Mouse (Mus musculus) intestine, embryonic 14.5 days (tissue): ENCODE results near the gene Rnase11. TPM values are rescaled to one million over a fixed set of nuclear protein-coding genes. Genes with fewer than 3 reads are reported as not detected.
"Not testable (repeated sequence)": the region's sequence is repeated elsewhere in the genome, so short reads cannot be mapped to it uniquely, and the experiment has no call there.

Experiments used
- ATAC-seq: fragments of 200-750 bp; cut with Nextera tagmentation; replicated peaks from 2 replicates; pipeline ENCODE4 v1.8.0; 2017; ENCODE audit warnings: low read depth, moderate number of reproducible peaks, moderate TSS enrichment, moderate library complexity; ENCODE audit not compliant: low FRiP score, low TSS enrichment
- DNase-seq: peaks from one replicate; pipeline ENCODE4 v3.0.0-alpha.2; 2018; ENCODE audit warnings: low spot score
- H3K27ac ChIP-seq: fragments of 300-500 bp; sonication (generic); 2 replicates; pipeline ENCODE4 v1.5.1; 2014; ENCODE audit warnings: low read depth, mild to moderate bottlenecking, control low read depth
- H3K27me3 ChIP-seq: fragments of 300-500 bp; sonication (generic); replicated peaks from 2 replicates; pipeline ENCODE4 v1.6.1; 2014; ENCODE audit warnings: low read length, control low read depth; ENCODE audit not compliant: control insufficient read depth, insufficient read depth
- H3K36me3 ChIP-seq: fragments of 300-500 bp; sonication (generic); 2 replicates; pipeline ENCODE4 v1.6.1; 2014; ENCODE audit warnings: low read length, control low read depth; ENCODE audit not compliant: control insufficient read depth, insufficient read depth
- H3K4me1 ChIP-seq: fragments of 300-500 bp; sonication (generic); replicated peaks from 2 replicates; pipeline ENCODE4 v1.6.1; 2014; ENCODE audit warnings: low read length, control low read depth, mixed read lengths; ENCODE audit not compliant: control insufficient read depth, insufficient read depth
- H3K4me2 ChIP-seq: fragments of 300-500 bp; sonication (generic); 2 replicates; pipeline ENCODE4 v1.6.1; 2014; ENCODE audit warnings: low read length
- H3K4me3 ChIP-seq: fragments of 300-500 bp; sonication (generic); 2 replicates; pipeline ENCODE4 v1.5.1; 2014; ENCODE audit warnings: low read depth, low read length, control low read depth, mixed read lengths
- H3K9ac ChIP-seq: fragments of 300-500 bp; sonication (generic); 2 replicates; pipeline ENCODE4 v1.6.1; 2014; ENCODE audit warnings: mild to moderate bottlenecking, low read length
- H3K9me3 ChIP-seq: fragments of 300-500 bp; sonication (generic); 2 replicates; pipeline ENCODE4 v1.6.1; 2016; ENCODE audit warnings: low read length, control low read depth; ENCODE audit not compliant: control insufficient read depth
- WGBS: fragments of 180-500 bp; shearing (Covaris S2); extraction: QIAGEN DNeasy Blood & Tissue Kit; methylation state at CpG from one replicate; pipeline ENCODE4 v1.1.7; 2014; 5-methylcytosine and 5-hydroxymethylcytosine counted together
- polyA plus RNA-seq: library from polyadenylated mRNA; unstranded; fragments of >200 nt; fragmentation: Nextera tagmentation; extraction: Ambion mirVana; gene quantifications from 2 replicates; pipeline ENCODE4 v1.2.1, GENCODE M21; 2014

Rnase11 gene
- polyA plus RNA-seq = not detected in 2 replicates

DNA sequence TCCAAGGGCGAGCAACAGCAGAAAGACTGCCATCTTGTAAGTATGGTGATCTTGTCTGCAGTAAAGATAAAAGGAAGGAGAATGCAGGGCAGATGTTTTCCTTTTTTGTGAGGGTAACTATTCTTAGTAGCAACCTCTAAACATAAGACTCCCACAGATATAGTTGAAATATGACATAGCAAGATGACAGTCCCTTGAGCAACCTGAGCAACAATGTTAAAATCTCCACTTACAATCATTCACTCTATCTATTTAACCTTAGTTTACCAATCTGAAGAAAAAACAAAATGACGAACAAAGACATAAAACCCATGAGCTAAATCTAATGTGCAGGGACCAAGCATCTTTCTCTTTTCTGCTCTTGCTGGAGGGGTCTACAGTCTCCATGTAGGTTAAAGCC lies at the start of gene Rnase11:
Gene Rnase11 (minus strand): TSS at position 101 of the 400 bp plus-strand sequence.
- H3K9ac ChIP-seq = no peak within 1 kb of the TSS
- no peak within 1 kb of the TSS for H3K4me2 ChIP-seq
- ATAC-seq (no peak), DNase-seq (no peak)
- 84% methylated on average over 2 of the region's 2 CpGs for WGBS
- H3K4me3 ChIP-seq = no peak within 1 kb of the TSS
- H3K36me3 ChIP-seq = no peaks in the 10 kb centered on the region
- no peaks in the 10 kb centered on the region for H3K27me3 ChIP-seq
- no peak within 1 kb of the TSS for H3K27ac ChIP-seq
- no peaks in the 10 kb centered on the region; the same call in 1 of the 2 replicates for H3K4me1 ChIP-seq
- no peaks in the 10 kb centered on the region for H3K9me3 ChIP-seq

DNA sequence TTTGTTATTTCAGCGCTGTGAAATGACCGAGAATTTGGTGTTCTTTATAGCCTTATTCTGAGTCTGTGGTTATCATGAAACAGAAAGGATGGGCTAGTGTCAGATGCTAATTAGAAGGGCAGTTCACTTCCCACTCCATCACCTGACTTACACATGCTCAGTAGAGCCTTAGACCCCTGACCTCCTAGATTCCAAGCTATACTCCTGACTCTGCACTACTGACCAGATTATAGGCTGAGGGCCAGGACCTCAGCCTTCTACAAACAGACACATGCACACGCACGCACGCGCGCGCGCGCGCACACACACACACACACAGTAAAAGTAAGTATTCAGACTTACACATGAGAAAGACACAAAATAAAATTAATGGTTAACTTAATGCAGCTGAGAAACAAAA lies 49.0 kb upstream of the Rnase11 start:
- WGBS = 95% methylated on average over 11 of the region's 11 CpGs

DNA sequence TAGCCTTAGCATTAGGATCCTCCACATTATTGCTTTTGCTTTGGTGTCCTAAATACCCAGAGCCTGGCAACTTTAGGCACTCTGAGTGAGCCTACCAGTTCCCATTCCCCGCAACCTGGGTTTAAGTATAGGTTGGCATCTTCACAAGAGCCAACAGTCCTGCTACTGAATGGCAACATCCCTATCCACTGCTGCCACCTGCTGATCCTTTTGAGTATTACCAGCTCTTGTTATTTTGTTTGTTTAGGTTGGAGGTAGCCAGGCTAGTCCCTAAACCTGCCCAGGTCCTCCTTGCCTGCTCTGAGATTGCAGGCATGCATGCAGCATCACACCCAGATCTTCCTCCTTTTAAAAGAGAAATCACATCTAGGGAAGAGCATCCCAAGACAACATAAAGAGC lies 48.3 kb upstream of the Rnase11 start:
- H3K4me1 ChIP-seq, H3K4me2 ChIP-seq, H3K9me3 ChIP-seq, H3K36me3 ChIP-seq, H3K4me3 ChIP-seq, H3K27me3 ChIP-seq, H3K9ac ChIP-seq, ATAC-seq, H3K27ac ChIP-seq: not testable (repeated sequence)
- DNase-seq = peak; percentile 77
- 26% methylated on average over 1 of the region's 1 CpGs for WGBS

More for the DNA sequence above, 49.0 kb upstream of the Rnase11 start:
- DNase-seq (no peak), ATAC-seq (no peak)
- Histone ChIP-seq H3K27me3 (no peaks in the 10 kb centered on the region), H3K4me3 (no peak overlapping the region), H3K36me3 (no peaks in the 10 kb centered on the region), H3K9me3 (no peaks in the 10 kb centered on the region), H3K9ac (no peak overlapping the region), H3K27ac (no peak overlapping the region), H3K4me1 (no peaks in the 10 kb centered on the region; the same call in 1 of the 2 replicates), H3K4me2 (no peak overlapping the region)

DNA sequence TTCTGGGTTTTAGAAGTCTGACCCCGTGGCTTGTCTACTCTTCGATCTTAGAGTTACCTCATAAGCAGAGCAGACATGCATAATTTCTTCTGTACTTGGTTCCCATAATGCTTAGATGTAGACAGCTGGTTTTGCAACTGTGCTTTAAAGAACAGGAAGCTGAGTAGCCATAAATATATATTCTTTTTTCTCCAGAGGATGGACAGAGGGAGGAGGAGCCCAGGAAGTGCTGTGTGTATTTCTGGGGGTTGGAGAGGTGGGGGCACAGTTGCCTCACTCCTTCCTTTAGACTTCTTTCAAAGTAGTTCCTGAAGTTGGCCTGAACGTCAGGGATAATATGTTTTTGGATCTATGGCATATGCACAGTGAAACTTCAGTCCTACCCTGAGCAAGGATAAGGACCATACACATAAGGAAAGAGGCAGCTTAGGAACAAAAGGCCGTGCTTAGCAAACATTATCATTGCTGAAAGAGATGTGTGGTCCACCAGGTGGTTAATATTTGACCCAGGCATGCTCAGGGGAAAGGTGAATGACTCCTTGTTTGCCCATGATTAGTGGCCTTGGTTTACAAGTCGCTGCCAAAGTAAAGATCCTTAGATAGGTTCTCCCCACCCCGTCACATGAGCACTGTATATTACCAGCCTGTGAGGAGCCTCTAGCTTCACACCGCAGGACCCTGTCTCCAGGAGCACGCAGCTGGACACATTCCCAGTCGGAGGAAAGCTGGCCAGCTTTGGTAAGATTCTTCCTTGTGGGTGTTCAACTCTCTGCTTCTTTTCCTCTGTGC lies 46.0 kb upstream of the Rnase11 start:
- Histone ChIP-seq H3K4me3 (peak overlapping the region; percentile 22), H3K27ac (peak overlapping the region; percentile 61), H3K9me3 (no peaks in the 10 kb centered on the region), H3K36me3 (no peaks in the 10 kb centered on the region), H3K27me3 (no peaks in the 10 kb centered on the region), H3K9ac (no peak overlapping the region), H3K4me1 (peaks cover 2% of the 10 kb centered on the region; the same call in 1 of the 2 replicates), H3K4me2 (peak overlapping the region; percentile 37)
- WGBS = 34% methylated on average over 9 of the region's 9 CpGs
- ATAC-seq (peak; percentile 83), DNase-seq (no peak)

DNA sequence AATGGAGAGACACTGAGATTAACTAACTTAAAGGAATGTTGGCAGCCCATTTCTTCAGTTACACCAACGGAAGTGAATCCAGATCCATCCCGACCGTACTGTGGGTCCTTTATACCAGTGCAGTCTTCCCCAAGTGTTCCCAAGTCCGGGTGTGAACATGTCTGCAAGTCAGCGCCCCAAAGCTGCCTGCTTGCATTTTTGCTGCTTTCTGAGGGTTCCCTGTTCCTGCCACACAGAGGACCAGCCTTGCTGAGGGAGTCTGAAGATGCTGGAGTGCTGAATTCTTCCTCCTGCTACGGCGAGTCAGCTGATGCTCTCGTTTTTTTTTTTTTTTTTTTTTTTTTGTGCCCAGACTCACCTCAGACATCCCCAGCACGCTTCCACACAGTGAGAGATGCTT lies 45.0 kb upstream of the Rnase11 start:
- no peak overlapping the region for H3K4me2 ChIP-seq
- no peaks in the 10 kb centered on the region for H3K9me3 ChIP-seq
- 66% methylated on average over 9 of the region's 9 CpGs for WGBS
- no peaks in the 10 kb centered on the region for H3K27me3 ChIP-seq
- ATAC-seq (no peak), DNase-seq (no peak)
- H3K4me1 ChIP-seq = peaks cover 2% of the 10 kb centered on the region; the same call in 1 of the 2 replicates
- H3K4me3 ChIP-seq = no peak overlapping the region
- no peak overlapping the region; the same call in 1 of the 2 replicates for H3K27ac ChIP-seq
- H3K36me3 ChIP-seq = no peaks in the 10 kb centered on the region
- no peak overlapping the region for H3K9ac ChIP-seq

DNA sequence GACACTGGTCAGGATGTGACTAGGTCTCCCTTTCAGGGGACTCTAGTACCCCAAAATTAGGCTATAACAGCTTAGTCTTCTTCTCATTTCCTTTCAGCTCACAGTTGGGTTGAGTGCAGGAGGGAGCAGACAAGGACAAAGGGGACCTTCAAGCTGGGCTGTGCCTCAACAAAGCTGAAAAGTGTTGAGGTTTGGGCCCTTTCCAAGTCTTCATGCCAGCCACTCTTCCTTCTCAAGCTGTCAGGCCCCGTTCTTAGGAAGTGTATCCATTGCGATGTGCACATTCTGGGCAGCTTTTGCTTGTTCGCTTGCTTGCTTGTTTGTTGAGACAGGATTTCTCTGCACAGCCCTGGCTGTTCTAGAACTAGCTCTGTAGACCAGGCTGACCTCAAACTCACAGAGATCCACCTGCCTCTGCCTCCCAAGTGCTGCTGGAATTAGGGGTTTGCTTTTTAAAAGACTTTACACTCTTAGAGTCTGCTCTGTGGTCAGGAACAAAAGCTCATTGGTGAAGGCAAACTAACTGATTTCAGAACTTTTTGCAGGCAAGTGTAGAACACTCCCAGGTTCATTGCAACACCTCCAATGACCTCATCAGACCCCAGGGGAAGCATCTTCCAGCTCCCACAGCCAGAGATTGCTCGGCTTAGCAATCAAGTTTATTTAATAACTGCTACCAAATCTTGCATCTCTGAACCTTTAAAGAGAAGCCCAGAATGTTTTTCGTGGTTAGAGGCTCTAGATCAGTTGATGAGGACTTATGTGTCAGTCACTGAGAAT lies 44.3 kb upstream of the Rnase11 start:
- Histone ChIP-seq H3K4me2 (no peak overlapping the region), H3K27ac (no peak overlapping the region), H3K4me3 (no peak overlapping the region), H3K36me3 (no peaks in the 10 kb centered on the region), H3K9me3 (no peaks in the 10 kb centered on the region), H3K27me3 (no peaks in the 10 kb centered on the region), H3K9ac (no peak overlapping the region), H3K4me1 (peaks cover 2% of the 10 kb centered on the region; the same call in 1 of the 2 replicates)
- DNase-seq = no peak
- WGBS = 81% methylated on average over 5 of the region's 5 CpGs
- no peak for ATAC-seq

DNA sequence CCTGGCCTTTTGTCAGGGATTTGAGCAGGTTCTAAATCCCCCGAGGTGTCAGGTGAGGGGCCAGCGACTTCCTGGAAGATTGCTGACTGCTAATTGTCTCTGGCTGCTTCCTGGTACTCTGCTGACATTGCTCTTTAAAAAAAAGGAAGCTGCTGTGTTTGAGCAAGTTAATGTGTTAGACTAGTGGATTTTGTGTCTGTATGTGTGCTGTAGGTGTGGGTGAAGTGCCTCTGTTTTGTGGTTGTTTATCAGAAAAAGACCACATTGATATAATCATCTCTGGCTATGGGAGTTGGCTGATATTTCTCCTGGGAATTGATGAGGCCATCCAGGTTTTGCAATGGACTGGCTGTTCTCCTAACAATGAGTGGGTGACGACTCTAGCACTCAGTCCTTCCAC lies 43.5 kb upstream of the Rnase11 start:
- ATAC-seq (no peak), DNase-seq (no peak)
- 25% methylated on average over 3 of the region's 3 CpGs for WGBS
- Histone ChIP-seq H3K4me2 (no peak overlapping the region), H3K9me3 (no peaks in the 10 kb centered on the region), H3K9ac (no peak overlapping the region), H3K36me3 (no peaks in the 10 kb centered on the region), H3K4me1 (peaks cover 2% of the 10 kb centered on the region; the same call in 1 of the 2 replicates), H3K4me3 (no peak overlapping the region), H3K27me3 (no peaks in the 10 kb centered on the region), H3K27ac (no peak overlapping the region)

DNA sequence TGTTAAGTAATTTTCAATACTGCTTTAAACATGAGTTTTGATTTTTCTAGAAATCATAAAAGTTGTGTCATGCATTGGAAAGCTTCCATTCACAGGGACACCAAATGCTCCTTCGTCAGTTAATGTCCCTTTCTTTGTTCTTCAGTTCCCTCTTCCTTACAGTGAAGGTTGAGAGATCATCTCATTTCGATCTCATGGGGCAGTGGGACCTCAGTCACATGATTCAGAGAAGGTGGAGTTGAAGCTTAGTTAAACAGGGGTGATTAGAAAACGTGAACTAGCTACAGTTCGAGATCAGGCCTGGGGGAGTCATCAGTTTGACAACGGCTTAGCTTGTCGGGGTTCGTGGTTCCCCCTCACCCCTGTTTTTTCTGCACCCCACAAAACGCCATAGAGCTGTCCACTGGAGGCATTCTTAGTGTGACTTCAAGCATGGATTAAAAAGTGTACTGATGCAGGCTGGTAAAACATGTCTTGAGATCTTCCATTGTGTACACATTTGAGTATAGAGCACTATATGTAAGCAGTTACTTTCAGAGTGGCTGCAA lies 42.2 kb upstream of the Rnase11 start:
- 37% methylated on average over 8 of the region's 8 CpGs for WGBS
- peak overlapping the region; percentile 68; the same call in 1 of the 2 replicates for H3K9ac ChIP-seq
- no peaks in the 10 kb centered on the region for H3K36me3 ChIP-seq
- H3K27ac ChIP-seq = peak overlapping the region; percentile 92; the same call in 1 of the 2 replicates
- no peaks in the 10 kb centered on the region for H3K9me3 ChIP-seq
- no peaks in the 10 kb centered on the region for H3K27me3 ChIP-seq
- no peak for ATAC-seq
- H3K4me3 ChIP-seq = peak overlapping the region; percentile 74
- H3K4me2 ChIP-seq = peak overlapping the region; percentile 58
- DNase-seq = no peak
- peaks cover 2% of the 10 kb centered on the region; the same call in 1 of the 2 replicates for H3K4me1 ChIP-seq
